Mouse (Mus musculus) lung, postnatal 0 days (tissue): Measurements from ENCODE around the gene Fam189a1.

Experiments
- CTCF ChIP-seq: IDR thresholded peaks from 2 replicates; pipeline ENCODE4 v1.5.1; 2016; ENCODE audit warnings: antibody characterized with exemption, mild to moderate bottlenecking
- EP300 ChIP-seq: IDR thresholded peaks from 2 replicates; pipeline ENCODE4 v1.6.1; 2016; ENCODE audit warnings: antibody characterized with exemption, mild to moderate bottlenecking, control low read depth

DNA sequence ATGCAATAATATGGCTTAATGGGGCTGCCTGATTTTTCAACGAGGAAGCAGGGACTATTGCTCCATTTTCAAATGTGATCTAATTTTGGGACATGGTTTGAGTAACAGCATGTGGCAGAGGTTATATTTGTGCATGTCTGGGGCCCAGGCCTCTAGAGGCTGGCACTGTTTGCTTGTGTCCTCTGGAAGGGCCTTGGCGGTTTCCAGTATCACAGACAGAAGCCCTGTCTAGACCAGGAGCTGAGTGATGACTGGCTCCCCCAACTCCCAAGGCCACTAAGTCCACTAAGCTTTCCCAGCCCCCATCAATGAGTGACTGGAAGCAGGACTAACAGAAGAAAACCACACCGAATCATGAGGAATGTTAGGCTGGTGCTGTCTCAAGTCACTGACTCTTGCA is 265.2 kb downstream of the Fam189a1 start:
- TF ChIP-seq CTCF: no peak
- no peak for TF ChIP-seq EP300
